Mouse (Mus musculus) urinary bladder, adult 2 months (tissue): ENCODE measurements at regions not wholly inside any gene's neighbourhood (a gene's known extent, or its start where the extent isn't known, plus 50 kb on each side); places are given as distances from the start of the nearest gene placed in this dataset.

Source experiments
- DNase-seq: peaks from one replicate; pipeline ENCODE4 v3.0.0; 2022; ENCODE audit warnings: low spot score

- DNase-seq = no peak
Measured at GRCm38 (mm10) chr4:54027565-54028237, 201.9 kb downstream of the Tmem38b start.

- DNase-seq = no peak
Measured at GRCm38 (mm10) chr4:54045258-54046029, 219.6 kb downstream of the Tmem38b start.

GRCm38 (mm10) chr4:54064331-54064730 lies 238.5 kb downstream of the Tmem38b start:
- DNase-seq = no peak

- no peak for DNase-seq
Measured at GRCm38 (mm10) chr4:54071951-54072350, 246.1 kb downstream of the Tmem38b start.

GRCm38 (mm10) chr4:54072482-54072881 lies 246.6 kb downstream of the Tmem38b start:
- DNase-seq = no peak

- DNase-seq = no peak
Measured at GRCm38 (mm10) chr4:54072932-54073331, 247.1 kb downstream of the Tmem38b start.

GRCm38 (mm10) chr4:54073483-54073882 lies 247.6 kb downstream of the Tmem38b start:
- no peak for DNase-seq

GRCm38 (mm10) chr4:54074226-54074625 lies 248.4 kb downstream of the Tmem38b start:
- no peak for DNase-seq

- DNase-seq = no peak
Measured at GRCm38 (mm10) chr4:54080526-54080925, 254.7 kb downstream of the Tmem38b start.

- no peak for DNase-seq
Measured at GRCm38 (mm10) chr4:54081411-54081810, 255.6 kb downstream of the Tmem38b start.

GRCm38 (mm10) chr4:54084747-54085146 lies 258.9 kb downstream of the Tmem38b start:
- DNase-seq = no peak

- no peak for DNase-seq
Measured at GRCm38 (mm10) chr4:54094285-54094997, 268.6 kb downstream of the Tmem38b start.

GRCm38 (mm10) chr4:54095200-54095930 lies 269.5 kb downstream of the Tmem38b start:
- DNase-seq = no peak

GRCm38 (mm10) chr4:54097543-54097942 lies 271.7 kb downstream of the Tmem38b start:
- DNase-seq = no peak

GRCm38 (mm10) chr4:54100282-54100681 lies 274.4 kb downstream of the Tmem38b start:
- DNase-seq = no peak

- DNase-seq = no peak
Measured at GRCm38 (mm10) chr4:54106976-54107375, 281.1 kb downstream of the Tmem38b start.

- DNase-seq = no peak
Measured at GRCm38 (mm10) chr4:54116310-54116709, 290.5 kb downstream of the Tmem38b start.

- no peak for DNase-seq
Measured at GRCm38 (mm10) chr4:54118179-54118846, 292.5 kb downstream of the Tmem38b start.

- no peak for DNase-seq
Measured at GRCm38 (mm10) chr4:54128717-54129698, 303.2 kb downstream of the Tmem38b start.

GRCm38 (mm10) chr4:54156146-54156545 lies 330.3 kb downstream of the Tmem38b start:
- no peak for DNase-seq
